Mouse (Mus musculus): ENCODE measurements at regions not wholly inside any gene's neighbourhood (a gene's known extent, or its start where the extent isn't known, plus 50 kb on each side); places are given as distances from the start of the nearest gene placed in this dataset.

DNA sequence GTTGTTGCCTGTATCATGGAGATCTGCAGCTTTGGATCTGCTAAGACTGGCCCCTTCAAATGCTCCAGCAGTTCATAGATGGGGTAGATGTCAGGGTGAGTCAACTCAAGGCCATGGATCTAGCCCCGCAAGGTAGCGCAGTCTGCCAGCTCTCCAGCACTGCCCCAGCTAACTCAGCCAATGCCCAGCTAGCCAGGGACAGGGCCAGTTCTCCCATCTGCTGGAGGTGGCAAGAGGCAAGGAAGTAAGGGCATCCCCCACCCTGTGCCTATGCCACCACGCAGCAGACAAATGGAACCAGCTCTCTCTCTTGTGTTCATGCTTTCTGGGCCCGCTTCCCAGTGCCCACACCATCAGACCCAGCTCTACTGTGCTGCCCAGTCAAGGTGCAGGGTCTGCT is 102.5 kb downstream of the Foxb1 start:
- no peak for DNase-seq

DNA sequence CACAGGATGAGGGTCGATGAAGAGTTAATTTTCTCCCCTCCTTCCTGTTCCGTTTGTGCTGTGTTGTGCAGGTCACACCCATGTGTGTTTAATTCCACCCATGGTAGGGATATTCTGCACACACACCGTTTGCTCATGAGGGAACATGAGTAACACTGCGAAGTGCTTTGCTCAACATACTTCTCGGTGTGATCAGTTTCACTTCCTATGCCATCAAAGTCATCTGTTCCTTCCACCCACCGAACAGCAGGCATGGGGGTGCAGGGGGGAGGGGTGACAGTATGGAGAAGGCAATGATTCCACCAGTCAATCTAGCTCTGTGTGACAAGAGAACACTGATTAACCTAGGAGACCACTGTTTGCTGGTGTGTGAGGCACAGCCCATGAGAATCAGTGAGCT is 104.7 kb downstream of the Foxb1 start:
- DNase-seq, result no peak

DNA sequence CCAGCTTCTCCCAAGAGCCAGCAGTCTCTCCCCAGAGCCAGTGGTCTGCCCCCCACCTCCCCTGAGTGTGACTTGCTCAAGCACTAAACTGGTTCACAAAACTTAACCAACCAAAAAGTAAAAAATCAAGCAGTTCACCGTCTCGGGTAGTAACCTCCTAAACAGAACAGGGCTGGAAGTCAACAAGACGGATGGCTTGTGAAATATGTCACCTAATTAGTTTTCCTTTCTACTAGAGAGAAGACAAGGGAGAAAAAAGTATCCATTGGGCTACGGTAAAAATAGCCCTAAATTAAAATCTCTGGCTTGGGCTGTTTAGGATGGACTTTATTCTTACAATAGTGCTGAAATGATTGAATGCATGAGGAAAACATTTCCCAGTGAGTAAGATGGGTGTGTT is 108.6 kb downstream of the Foxb1 start:
- no peak for DNase-seq

DNA sequence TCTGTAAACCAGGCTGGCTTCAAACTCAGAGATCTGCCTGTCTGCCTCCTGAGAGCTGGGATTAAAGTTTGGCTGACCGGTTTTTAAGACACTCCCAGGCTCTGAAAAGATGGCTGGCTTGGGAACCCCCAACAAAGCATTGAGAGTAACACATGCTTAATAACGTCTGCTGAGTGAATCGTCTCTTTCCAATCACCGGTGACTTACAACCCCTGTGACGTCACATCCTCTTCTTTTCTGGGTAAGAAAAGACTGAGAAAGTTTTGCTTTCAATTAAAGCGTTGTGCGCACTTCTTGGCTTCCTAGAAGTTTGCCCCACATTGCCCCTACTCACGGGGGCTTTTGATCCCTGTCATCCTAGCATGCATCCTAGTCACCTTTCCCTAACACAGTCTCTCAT is 109.1 kb downstream of the Foxb1 start:
- DNase-seq, result no peak

DNA sequence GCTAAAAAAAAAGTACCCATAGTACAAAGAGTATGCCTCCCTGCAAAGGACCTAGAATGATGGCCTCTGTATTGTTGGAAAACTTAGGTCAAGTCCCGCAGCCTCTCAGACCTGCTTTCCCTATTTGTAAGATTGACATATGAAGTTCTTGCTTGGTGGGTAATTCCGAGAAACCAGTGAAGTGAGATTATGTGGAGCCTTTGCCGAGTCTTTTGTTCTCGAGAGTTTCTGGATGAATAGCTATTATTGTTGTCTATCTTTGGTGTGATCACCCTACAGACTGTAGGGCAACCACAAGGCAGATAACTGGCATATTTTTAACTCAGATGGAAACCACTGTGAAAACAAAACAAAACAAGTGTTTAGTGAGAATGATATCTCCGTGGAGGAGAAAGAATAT is 118.1 kb downstream of the Foxb1 start:
- no peak for DNase-seq

DNA sequence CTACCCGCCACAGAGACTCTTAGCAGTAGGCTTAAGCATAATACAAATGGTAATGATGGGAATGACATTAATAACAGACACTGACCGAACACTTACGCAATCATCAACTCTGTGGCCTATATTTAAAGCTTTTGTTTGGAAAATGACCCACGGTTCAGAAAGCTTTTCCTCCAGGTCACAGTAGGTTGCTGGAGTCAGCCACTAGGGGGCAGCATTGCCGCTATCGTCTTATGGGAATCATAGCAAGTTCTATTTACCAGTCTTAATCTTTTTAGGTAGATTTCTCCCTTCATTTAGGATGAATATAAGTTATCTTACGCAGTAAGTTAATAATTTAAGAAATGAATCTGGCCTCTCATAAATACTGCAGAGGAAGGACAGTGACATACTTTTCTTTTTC is 137.4 kb downstream of the Foxb1 start:
- peak; percentile 56 to 71 for DNase-seq

DNA sequence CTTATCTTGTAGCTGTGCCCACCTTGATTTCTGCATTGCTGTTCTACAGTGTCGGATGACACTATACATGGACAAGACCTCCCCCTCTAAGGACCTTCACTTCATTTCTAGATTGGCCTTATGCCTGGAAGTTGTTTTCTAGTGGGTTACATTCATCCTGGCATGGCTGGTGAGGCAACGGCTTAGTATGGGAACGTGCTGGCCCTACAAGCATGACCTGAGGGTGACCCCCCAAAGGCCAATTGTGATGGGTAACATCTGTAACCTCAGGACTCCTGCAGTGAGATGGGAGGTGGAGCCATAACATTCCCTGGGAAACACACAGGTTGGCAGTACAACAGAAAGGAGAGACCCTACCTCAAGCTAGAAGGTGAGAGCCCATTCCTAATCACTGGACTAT is 139.7 kb downstream of the Foxb1 start:
- DNase-seq, result peak in 1 of 2 experiments; percentile 38

DNA sequence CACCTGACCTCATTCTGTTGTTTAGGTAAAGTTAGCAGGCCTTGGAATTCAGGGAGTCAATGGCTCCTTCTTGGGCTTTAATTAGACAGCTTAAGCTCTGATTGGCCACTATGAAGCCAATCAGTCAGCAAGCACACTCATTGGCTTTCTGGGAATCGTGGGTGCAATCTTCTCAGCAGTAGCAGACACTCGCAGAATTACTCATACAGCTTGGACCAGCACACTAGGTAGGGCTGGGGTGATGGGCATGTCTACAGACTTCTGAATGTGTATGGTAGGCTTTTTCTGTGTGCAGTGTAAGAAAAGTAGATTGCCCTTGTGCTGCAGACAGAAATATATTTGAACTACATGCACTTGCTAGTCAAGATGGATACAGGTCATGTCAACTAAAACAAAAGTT is 143.4 kb downstream of the Foxb1 start:
- DNase-seq, result no peak

DNA sequence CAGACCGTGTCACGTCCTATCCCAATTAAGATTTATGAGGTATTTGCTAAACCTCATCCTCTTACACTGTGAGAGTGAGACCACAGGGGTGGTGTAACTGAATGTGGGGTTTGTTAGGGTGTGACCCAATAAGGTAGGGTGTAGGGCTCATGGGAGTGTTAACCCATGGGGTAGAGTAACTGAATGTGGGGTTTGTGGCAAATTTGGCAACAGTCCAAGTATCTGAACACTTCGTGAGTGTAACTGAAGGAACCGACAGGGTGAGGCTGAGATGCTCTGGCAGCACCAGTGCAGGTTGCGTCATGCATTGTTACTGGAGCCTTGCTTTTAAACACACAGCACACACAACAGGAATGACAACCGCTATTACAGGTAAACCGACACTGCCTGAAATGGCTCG is 144.1 kb downstream of the Anxa2 start:
- DNase-seq, result no peak

DNA sequence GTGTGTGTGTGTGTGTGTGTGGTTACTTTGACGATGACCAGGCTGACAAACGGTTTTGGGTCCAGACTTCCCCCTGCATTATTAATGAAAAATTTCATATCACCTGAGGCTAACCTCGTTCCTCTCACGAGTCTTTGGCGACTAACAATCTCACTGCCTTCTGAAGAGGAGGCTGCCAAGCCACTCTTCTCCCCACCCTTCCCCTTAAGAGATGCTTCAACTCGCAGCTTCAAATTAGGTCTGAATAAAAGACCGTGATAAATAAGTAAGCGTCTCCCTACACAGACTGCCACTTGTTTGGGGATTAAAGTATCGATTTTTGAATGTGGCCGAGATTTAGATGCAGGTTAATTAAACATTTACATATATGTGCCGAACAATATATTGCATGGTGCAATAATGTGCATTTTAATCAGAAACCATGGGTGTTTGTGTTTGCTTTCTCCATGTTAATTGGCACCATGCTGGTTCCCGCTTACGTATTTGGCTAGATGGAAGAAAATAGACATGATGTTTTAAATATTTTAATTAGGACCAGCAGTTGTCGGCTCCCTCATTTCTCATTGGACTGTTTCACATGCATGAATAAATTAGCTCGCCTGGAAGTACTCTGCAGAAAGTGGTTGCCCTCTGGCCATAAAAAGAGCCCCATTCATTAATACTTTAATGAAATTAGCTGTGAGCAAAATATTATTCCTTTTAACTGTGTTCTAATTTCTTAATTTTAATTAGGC is 139.1 kb downstream of the Anxa2 start:
- DNase-seq, result no peak

DNA sequence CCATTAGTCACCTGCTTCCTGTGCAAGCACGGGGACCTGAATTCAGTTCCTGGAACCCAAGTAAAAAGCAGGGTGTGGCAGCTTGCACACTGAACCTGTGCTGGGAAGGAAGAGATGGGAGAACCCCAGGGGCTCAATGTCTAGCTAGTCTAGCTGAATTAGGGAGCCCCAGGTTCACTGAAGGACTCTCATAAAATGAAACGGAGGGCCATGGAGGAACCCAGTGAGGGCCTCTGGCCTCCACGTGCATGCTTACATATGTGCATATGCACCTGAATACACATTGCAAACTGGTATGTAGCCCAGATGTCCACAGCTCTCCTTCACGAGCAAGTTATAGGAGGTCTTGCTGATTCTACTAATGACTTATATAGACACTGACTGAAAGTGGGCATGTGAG is 135.4 kb downstream of the Anxa2 start:
- DNase-seq, result no peak

DNA sequence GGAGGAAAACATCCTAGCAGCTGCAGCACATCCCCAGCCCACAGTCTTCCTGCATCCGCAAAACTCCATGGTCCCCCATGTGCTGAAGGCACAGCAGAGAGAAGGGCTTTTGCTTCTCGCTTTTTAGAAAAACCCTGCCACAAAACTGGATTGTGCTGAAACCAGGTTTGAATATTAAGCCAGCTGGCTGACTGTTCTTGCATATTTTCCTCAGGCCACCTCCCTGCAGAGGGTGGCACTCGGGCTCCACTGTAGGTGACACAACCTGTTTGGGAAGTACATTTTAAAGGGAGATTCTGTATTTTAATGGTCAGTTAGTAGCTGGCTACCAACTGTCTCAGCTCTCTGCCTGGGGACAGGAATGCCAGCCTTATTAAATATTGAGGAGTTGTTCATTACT is 133.7 kb downstream of the Anxa2 start:
- DNase-seq, result no peak

DNA sequence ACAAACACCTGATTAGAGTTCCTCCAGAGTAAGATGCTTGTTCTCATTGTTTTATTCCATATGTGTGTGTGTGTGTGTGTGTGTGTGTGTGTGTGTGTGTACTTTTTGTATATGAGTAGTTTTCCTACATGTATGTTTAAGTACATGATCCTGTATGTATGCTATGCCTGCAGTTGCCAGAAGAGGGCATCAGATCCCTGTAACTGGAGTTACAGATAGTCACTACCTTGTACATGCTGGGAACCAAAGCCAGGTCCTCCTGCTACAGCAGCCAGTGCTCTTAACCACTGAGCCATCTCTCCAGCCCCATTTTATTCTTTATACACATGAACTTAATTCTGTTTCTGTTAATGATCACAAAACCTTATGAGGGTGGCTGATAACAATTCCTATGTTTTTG is 127.8 kb downstream of the Anxa2 start:
- no peak for DNase-seq

DNA sequence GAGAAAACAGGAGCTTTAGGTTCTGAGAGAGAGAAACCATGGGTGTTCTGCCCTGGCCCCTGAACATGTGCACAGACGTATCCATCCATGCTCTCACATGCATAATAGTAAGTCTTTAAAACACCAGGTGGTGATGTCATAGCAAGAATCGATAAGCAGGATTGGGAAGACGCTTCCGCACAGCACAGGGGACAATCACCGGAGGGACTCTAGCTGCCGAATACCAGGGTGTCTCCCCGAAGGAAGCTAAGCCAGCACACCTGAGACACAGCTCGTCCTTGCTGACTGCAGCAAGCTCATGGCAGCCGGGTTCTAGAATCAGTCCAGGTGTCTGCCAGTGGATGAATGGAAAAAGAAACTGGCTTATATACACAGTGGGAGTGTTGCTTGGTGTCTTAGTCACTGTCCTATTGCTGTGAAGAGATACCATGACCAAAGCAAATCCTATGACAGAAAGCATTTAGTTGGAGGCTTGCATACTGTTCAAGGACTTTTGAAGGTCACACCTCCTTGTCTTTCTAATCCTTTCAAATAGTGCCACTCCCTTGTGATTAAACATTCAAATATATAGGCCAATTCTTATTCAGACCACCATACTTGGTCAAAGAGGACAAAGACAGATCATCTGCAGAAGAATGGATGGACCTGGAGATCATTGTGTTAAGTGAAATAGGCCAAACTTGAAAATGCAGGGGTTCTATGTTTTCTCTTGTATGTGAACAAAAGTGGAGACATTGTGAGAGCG is 124.4 kb downstream of the Anxa2 start:
- DNase-seq, result no peak

DNA sequence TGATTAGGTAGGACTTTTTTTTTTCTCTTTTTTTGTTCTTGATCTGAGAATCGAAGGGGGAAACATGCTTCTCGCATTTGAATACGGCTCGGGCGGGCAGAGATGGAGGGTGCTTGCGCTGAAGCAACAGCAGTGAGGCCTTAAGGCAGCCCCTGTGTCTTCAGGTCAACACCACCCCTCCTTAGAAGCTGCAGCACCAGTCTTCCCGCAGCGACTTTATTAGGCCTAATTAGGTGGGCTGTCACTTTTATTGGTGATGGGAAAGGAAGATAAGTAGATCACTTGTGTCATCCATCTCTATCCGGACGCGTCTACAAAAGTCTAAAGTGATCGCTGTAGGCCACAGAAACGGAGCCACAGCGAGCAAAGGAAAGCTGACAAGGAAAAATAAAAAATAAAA is 122.0 kb downstream of the Anxa2 start:
- no peak for DNase-seq

DNA sequence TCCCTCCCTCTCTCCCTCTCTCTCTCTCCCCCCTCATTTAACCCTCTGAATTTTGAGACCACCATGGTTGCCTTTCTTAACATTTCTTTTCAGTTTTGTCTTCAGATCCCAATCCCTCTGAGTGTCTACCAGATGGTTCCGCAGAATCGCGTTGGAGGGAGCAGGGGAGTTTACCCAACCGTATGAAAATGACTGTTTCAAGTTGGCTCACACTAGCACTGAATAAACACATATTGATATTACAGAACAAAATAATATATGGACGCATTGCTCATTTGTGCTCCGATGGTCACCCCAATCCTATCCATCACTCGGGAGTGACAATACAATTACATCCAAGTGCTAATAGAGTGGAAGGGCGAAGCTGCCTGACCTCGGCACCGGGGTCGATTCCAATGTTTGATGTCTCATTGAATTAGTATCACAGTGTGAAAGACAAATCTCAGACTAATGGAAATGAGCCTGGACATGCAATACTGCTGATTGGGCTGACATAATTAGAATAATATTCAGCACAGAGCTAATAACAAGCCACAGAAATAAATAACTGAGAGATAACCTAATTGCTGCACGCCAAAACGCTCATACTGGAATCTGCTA is 115.3 kb downstream of the Anxa2 start:
- peak in 1 of 2 experiments; percentile 3 for DNase-seq

DNA sequence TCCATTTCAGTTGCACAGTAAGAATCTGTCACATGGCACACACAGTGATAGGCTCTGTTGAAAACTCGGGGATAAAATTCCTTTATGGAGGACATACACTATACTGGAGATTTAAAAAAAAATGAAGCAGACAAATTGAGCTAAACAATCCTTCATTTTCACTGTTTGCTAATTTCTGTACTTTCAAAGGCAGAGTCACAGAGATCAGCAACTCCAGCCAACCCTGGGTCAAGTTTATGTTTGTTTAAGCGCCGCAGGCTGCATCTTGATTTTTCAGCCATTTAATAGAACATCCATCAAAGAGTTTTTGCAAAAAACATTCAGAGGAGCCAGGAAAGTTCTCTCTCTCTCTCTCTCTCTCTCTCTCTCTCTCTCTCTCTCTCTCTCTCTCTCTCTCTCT is 114.8 kb downstream of the Anxa2 start:
- no peak for DNase-seq

DNA sequence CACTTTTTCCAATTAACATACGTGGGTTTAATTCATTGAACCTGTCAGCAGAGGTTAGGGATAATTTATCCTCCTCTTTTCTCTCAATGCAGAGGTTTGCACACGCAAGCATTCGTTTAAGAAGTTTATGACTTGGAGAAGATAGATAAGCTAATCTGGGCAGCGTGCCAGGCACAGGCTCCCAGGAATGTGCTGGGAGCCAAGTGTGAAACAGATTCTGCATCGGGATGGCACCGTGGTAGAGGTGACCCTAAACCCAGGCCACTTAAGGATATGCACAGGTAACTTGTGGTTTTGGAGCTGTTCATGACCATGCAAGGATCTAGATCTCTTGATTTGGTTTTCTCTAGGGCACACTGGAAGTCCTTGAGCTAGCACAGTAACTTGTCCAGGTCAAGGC is 113.6 kb downstream of the Anxa2 start:
- peak; percentile 18 to 29 for DNase-seq

DNA sequence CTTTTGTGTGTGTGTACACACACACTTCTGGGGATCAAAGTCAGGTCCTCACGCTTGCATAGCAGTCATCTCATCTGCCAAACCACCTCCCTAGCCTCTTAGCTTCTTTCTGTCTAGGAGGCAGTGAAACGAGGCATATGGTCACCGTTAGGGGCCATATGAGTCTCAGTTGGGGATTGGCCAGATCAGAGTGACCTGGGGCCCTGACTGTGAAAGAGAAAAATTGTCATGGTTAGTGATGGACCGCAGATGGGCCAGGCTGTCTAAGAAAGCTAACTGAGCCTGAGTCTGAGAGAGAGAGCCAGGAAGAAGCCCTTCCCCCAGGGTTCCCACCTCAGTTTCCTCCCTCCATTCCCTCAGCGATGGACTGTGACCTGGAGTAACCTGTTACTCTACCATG is 89.8 kb downstream of the Anxa2 start:
- DNase-seq, result peak in 1 of 2 experiments; percentile 26

Data from lung, postnatal 4 days (tissue).